Mouse (Mus musculus): ENCODE results near the gene Bcl11a. TPM values are rescaled to one million over a fixed set of nuclear protein-coding genes. Genes with fewer than 3 reads are reported as not detected.
A peak's percentile ranks its signal among the peaks of the same experiment; 100 is the strongest.

The Bcl11a gene
- total RNA-seq, 1 experiment, result 3.1 TPM

DNA sequence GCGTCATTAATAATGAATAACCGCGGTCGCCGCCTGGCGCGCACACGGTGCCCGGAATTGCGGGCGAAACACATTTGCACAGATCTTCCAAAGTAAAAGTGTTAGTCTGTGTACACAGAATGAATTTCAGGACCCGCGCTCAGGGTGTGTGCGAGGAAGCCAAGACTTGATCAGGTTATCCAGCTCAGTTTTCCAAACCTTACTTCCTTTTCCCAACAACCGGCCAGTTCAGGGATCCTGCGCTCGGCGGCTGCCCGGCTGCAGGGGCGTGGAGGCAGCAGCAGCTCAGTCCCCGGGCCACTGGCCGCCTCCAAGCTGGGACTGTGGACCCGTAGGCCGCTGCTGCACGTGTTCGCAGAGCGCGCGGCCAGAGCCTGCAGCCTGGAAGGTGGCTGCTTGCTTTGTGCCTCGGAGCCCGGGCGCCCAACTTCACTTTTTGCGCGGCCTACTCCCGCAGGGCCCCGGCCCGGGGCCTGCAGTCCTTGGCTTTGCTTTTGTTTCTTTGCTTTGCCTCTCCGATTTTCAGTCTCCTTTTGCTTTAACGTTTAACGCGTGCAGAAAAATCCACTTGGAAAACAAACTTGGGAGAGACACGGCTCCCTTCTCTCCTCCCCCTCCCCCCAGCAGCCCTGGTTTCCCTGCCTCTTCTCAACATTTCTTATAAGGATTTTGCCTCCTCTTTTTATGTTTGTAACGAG is 4.0 kb downstream of the Bcl11a start:
- in situ Hi-C loops (cut with MboI; ENCODE audit: low sequenced_read_pairs in 2 of 2, unreplicated experiment in 2 of 2), result no loop called here
- DNase-seq (ENCODE audit: low read depth, low spot score), result no peak
- Histone ChIP-seq H3K27ac (ENCODE audit: insufficient read depth, low read depth, low read length, poor library complexity, severe bottlenecking) (no peak overlapping the region), H3K36me3 (ENCODE audit: control insufficient read depth, insufficient read depth, low read length, poor library complexity, severe bottlenecking) (no peaks in the 10 kb centered on the region; the same call in 1 of the 2 replicates), H3K9me3 (ENCODE audit: control insufficient read depth, insufficient read depth, low read depth, low read length) (no peaks in the 10 kb centered on the region), H3K4me3 (ENCODE audit: insufficient read depth in 1 of 2, low read depth in 1 of 2, low read length in 2 of 2, poor library complexity in 1 of 2, severe bottlenecking in 1 of 2) (peak overlapping the region; percentile 54 to 67), H3K9ac (ENCODE audit: insufficient read depth, low read depth, low read length, poor library complexity, severe bottlenecking) (peak overlapping the region; percentile 28; the same call in 1 of the 2 replicates), H3K4me1 (ENCODE audit: control insufficient read depth in 2 of 2, insufficient read depth in 2 of 2, low read length in 2 of 2, poor library complexity in 1 of 2) (peaks cover 0 to 5% of the 10 kb centered on the region in 2 experiments; a peak in 1 of 4 replicates)
- TF ChIP-seq ZC3H11A (IDR thresholded peaks at IDR 0.05; ENCODE audit: borderline replicate concordance, low read depth, low read length) (no peak), CHD2 (IDR thresholded peaks at IDR 0.05; ENCODE audit: low read depth, low read length) (no peak), ZNF384 (IDR thresholded peaks at IDR 0.05; ENCODE audit: low read depth, low read length) (no peak), MAFK (IDR thresholded peaks at IDR 0.05; ENCODE audit: insufficient read depth, low read depth, low read length) (no peak), HCFC1 (IDR thresholded peaks at IDR 0.05; ENCODE audit: borderline replicate concordance, insufficient read depth, low read length) (no peak)

DNA sequence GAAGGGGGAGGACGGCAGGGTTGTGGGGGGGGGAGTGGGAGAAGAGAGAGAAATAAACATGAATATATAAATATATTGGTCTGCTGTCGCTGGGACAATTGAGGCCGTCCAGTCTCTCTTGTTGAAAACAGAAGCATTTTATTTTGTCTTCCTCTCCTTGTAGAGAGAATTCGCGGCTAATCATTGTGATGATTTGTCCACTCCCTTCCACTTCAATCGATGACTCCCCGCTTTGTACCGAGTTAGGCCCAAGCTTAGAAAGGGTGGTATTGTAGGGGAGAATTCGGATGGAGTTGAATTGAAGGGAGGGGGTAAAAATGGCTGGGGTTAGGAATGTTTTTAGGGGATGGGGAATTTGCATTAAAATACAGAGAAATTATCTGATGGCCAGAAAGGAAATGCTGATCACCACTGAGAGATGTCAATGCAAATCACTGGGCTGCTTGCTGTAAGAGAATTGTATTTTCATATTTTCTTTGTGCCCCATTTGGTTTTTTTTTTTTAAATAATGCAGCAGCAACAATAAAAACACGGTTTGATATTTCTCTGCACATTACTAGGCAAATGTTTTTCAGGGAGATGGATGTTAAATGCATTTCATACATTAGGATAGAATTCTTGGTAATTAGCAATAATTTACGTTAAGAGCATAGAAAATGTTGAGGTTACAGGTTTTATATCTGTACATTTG is 4.7 kb downstream of the Bcl11a start:
- TF ChIP-seq ZC3H11A (IDR thresholded peaks at IDR 0.05; ENCODE audit: borderline replicate concordance, low read depth, low read length), result no peak
- no peak for TF ChIP-seq ZNF384 (IDR thresholded peaks at IDR 0.05; ENCODE audit: low read depth, low read length)
- TF ChIP-seq HCFC1 (IDR thresholded peaks at IDR 0.05; ENCODE audit: borderline replicate concordance, insufficient read depth, low read length), result no peak
- no peak for TF ChIP-seq CHD2 (IDR thresholded peaks at IDR 0.05; ENCODE audit: low read depth, low read length)
- no peak for TF ChIP-seq MAFK (IDR thresholded peaks at IDR 0.05; ENCODE audit: insufficient read depth, low read depth, low read length)
- in situ Hi-C loops (cut with MboI; ENCODE audit: low sequenced_read_pairs in 2 of 2, unreplicated experiment in 2 of 2), result no loop called here
- Histone ChIP-seq H3K4me3 (ENCODE audit: insufficient read depth in 1 of 2, low read depth in 1 of 2, low read length in 2 of 2, poor library complexity in 1 of 2, severe bottlenecking in 1 of 2) (peak overlapping the region in 1 of 2 experiments; percentile 54; a peak in 3 of 4 replicates), H3K4me1 (ENCODE audit: control insufficient read depth in 2 of 2, insufficient read depth in 2 of 2, low read length in 2 of 2, poor library complexity in 1 of 2) (peaks cover 0 to 5% of the 10 kb centered on the region in 2 experiments; a peak in 1 of 4 replicates), H3K36me3 (ENCODE audit: control insufficient read depth, insufficient read depth, low read length, poor library complexity, severe bottlenecking) (no peaks in the 10 kb centered on the region; the same call in 1 of the 2 replicates), H3K9ac (ENCODE audit: insufficient read depth, low read depth, low read length, poor library complexity, severe bottlenecking) (no peak overlapping the region), H3K27ac (ENCODE audit: insufficient read depth, low read depth, low read length, poor library complexity, severe bottlenecking) (no peak overlapping the region), H3K9me3 (ENCODE audit: control insufficient read depth, insufficient read depth, low read depth, low read length) (no peaks in the 10 kb centered on the region)
- DNase-seq (ENCODE audit: low read depth, low spot score), result no peak

DNA sequence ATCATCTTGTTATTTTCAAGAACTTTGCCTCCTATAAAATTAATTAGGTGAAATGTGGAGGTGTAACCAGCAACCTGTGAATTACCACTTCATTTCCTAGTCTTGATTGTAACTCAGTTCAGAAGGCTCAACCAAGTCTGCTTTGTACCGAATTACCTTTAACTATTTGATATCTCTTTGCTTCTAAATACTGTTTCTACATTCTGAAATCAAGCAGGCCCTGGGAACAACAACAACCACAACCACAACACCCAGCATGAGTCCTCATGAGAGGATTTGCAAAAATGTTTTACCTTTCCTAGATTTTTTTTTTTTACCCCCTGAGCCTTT is 5.2 kb downstream of the Bcl11a start:
- in situ Hi-C loops (cut with MboI; ENCODE audit: low sequenced_read_pairs in 2 of 2, unreplicated experiment in 2 of 2), result no loop called here
- TF ChIP-seq CHD2 (IDR thresholded peaks at IDR 0.05; ENCODE audit: low read depth, low read length) (no peak), ZC3H11A (IDR thresholded peaks at IDR 0.05; ENCODE audit: borderline replicate concordance, low read depth, low read length) (no peak), MAFK (IDR thresholded peaks at IDR 0.05; ENCODE audit: insufficient read depth, low read depth, low read length) (no peak), HCFC1 (IDR thresholded peaks at IDR 0.05; ENCODE audit: borderline replicate concordance, insufficient read depth, low read length) (no peak), ZNF384 (IDR thresholded peaks at IDR 0.05; ENCODE audit: low read depth, low read length) (no peak)
- no peaks in the 10 kb centered on the region; the same call in 1 of the 2 replicates for H3K36me3 ChIP-seq (ENCODE audit: control insufficient read depth, insufficient read depth, low read length, poor library complexity, severe bottlenecking)
- no peak for DNase-seq (ENCODE audit: low read depth, low spot score)
- no peak overlapping the region for H3K9ac ChIP-seq (ENCODE audit: insufficient read depth, low read depth, low read length, poor library complexity, severe bottlenecking)
- H3K4me1 ChIP-seq (ENCODE audit: control insufficient read depth in 2 of 2, insufficient read depth in 2 of 2, low read length in 2 of 2, poor library complexity in 1 of 2), result peaks cover 0 to 5% of the 10 kb centered on the region in 2 experiments; a peak in 1 of 4 replicates
- no peak overlapping the region for H3K27ac ChIP-seq (ENCODE audit: insufficient read depth, low read depth, low read length, poor library complexity, severe bottlenecking)
- H3K9me3 ChIP-seq (ENCODE audit: control insufficient read depth, insufficient read depth, low read depth, low read length), result no peaks in the 10 kb centered on the region
- H3K4me3 ChIP-seq (ENCODE audit: insufficient read depth in 1 of 2, low read depth in 1 of 2, low read length in 2 of 2, poor library complexity in 1 of 2, severe bottlenecking in 1 of 2), result no peak overlapping the region

DNA sequence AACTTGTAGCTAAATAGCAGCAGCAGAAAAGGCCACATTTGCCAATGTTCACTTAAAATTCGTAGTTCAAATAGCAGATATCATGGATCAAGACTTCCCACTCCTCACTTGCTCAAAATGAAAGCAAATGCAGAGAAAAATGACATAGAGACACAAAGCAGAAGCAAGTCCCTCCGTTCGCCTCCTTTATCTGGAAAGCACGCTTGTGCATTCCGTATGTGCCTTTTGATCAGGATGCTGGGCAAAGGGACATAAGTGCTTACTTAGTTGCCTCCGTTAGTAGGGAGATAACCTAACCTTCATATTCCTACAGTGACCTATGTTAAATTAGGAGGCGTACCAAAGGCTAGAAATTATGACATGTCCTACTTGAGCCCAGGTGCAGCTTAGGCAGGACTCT is 5.6 kb downstream of the Bcl11a start:
- in situ Hi-C loops (cut with MboI; ENCODE audit: low sequenced_read_pairs in 2 of 2, unreplicated experiment in 2 of 2), result no loop called here
- no peak overlapping the region for H3K9ac ChIP-seq (ENCODE audit: insufficient read depth, low read depth, low read length, poor library complexity, severe bottlenecking)

More for the DNA sequence above, 5.6 kb downstream of the Bcl11a start:
- no peak overlapping the region for H3K27ac ChIP-seq (ENCODE audit: insufficient read depth, low read depth, low read length, poor library complexity, severe bottlenecking)
- no peak for TF ChIP-seq HCFC1 (IDR thresholded peaks at IDR 0.05; ENCODE audit: borderline replicate concordance, insufficient read depth, low read length)
- no peak for TF ChIP-seq MAFK (IDR thresholded peaks at IDR 0.05; ENCODE audit: insufficient read depth, low read depth, low read length)
- no peak for TF ChIP-seq CHD2 (IDR thresholded peaks at IDR 0.05; ENCODE audit: low read depth, low read length)
- TF ChIP-seq ZNF384 (IDR thresholded peaks at IDR 0.05; ENCODE audit: low read depth, low read length), result no peak
- TF ChIP-seq ZC3H11A (IDR thresholded peaks at IDR 0.05; ENCODE audit: borderline replicate concordance, low read depth, low read length), result no peak
- H3K9me3 ChIP-seq (ENCODE audit: control insufficient read depth, insufficient read depth, low read depth, low read length), result no peaks in the 10 kb centered on the region
- no peaks in the 10 kb centered on the region; the same call in 1 of the 2 replicates for H3K36me3 ChIP-seq (ENCODE audit: control insufficient read depth, insufficient read depth, low read length, poor library complexity, severe bottlenecking)
- H3K4me3 ChIP-seq (ENCODE audit: insufficient read depth in 1 of 2, low read depth in 1 of 2, low read length in 2 of 2, poor library complexity in 1 of 2, severe bottlenecking in 1 of 2), result no peak overlapping the region
- H3K4me1 ChIP-seq (ENCODE audit: control insufficient read depth in 2 of 2, insufficient read depth in 2 of 2, low read length in 2 of 2, poor library complexity in 1 of 2), result peaks cover 0 to 5% of the 10 kb centered on the region in 2 experiments; a peak in 1 of 4 replicates
- no peak for DNase-seq (ENCODE audit: low read depth, low spot score)

All from ES-E14 (cell line).